Mouse (Mus musculus): Measurements from ENCODE around the gene Dtx3l. TPM values are rescaled to one million over a fixed set of nuclear protein-coding genes. Genes with fewer than 3 reads are reported as not detected.
"Not testable (repeated sequence)": the region's sequence is repeated elsewhere in the genome, so short reads cannot be mapped to it uniquely, and the experiment has no call there.

Gene Dtx3l
- 2.3 and 2.8 TPM in 2 replicates for polyA plus RNA-seq (2012)

DNA sequence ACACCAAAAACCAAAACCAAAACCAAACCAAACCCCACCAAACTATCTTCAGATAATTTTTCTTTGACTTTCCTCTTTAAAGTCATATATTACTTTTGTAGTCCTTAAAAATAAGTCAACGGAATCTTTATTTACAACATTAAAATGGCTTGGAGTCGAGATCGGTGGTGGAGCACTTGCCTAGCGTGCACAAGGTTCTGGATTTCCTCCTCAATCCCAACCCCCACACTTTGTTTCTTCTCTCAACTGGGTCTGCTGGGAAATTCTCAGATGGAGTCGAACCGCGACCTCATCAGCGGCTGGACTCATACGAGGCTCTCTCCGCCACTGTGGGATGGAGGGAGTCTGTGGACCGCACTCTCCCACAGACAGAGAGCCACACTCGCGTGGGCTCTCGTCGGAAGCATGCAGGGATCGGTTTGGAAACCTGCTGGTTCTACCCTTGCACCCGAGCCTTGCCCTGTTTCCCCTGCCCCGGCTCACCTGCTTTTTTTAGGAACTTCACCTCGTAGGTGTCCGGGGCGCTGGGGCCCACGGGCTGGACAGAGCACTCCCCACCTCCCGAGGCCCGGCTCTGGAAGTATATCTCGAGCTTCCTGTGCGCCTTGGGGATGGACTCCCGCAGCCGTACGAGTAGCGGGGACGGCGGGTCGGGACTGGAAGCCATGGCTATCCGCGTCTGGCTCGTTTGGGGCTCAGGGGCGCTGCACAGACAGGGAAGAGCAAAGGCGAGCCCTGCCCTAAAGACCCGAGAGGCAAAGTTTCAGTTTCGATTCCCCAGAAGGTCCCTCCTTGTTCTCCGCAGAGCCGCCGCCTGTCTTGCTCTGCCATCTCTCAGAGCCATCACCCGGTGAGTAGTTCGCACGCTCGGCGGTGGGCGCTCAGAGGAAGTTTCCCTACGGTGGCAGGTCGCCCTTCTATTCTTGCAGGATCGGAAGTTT, at the start of gene Dtx3l, which contains the start of gene Parp9:
Gene Dtx3l (minus strand): TSS at position 941 of the 941 bp plus-strand sequence.
Gene Parp9 (plus strand): TSS at position 260 of the 941 bp plus-strand sequence.
- no peak for TF ChIP-seq GATA1 (IDR thresholded peaks at IDR 0.05; ENCODE audit: low read length)

DNA sequence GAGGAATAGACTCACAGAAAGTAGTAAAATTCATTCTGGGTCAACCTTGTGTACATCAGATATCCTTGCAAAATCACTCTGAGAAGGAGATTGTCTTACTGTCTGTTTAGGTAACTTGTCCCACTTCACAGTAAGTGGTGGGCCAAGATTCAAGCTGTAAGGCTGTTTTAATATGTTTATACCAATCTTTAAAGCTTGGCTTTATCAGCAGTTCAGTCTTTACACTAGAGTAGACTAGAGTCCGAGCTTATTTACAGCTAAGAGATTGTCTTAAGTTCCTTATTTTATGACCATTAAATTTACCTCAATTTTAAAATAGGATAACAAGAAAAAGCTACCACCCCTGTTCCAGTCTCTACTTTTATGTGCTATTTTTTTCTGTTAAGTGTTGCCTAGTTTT, 49.0 kb upstream of the Dtx3l start:
- TF ChIP-seq GATA1 (IDR thresholded peaks at IDR 0.05; ENCODE audit: low read length): no peak

DNA sequence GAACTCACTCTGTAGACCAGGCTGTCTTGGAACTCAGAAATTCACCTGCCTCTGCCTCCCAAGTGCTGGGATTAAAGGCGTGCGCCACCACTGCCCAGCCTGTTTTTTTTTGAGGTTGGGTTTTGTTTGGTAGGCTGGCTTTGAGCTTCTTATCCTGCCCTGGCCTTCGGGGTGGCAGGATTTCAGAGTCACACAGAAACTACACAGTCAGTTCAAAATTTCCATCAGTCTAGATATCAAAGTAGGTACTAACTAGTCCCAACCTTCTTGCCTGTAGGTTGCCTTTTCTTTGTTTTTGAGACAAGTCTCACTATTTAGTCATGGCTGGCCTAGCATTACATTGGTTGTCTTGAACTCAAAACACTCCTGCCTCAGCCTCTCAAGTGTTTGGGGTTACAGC, 45.5 kb upstream of the Dtx3l start:
- no peak for TF ChIP-seq GATA1 (IDR thresholded peaks at IDR 0.05; ENCODE audit: low read length)

DNA sequence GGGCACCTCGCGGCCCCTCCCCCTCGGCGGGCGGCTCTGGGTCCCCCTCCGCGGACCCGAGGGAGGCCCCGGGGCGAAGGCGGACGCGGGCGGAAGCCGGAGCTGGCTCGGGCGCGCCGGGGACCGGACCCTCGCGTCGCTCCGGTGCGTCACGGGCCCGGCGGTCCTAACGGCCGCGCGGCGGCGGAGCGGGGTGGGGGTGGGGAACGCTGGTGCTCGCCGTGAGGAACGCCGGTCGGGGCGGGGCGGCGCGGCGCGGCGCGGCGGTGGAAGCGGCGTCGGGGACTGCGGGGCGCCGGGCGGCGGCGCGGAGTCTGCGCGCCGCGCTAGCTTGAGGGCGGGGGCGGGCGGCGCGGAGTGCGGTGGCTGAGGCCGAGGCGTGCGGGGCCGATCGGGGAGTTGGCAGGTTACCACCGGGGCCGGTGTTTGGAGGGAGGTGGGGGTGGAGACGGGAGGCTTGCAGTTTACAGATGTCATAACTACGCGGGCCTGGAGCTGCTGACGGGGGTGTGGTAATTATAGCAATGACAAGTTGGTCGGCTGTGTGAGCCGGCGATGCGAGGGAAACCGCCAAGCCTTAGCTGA, 44.7 kb upstream of the Dtx3l start:
- TF ChIP-seq GATA1 (IDR thresholded peaks at IDR 0.05; ENCODE audit: low read length): no peak

DNA sequence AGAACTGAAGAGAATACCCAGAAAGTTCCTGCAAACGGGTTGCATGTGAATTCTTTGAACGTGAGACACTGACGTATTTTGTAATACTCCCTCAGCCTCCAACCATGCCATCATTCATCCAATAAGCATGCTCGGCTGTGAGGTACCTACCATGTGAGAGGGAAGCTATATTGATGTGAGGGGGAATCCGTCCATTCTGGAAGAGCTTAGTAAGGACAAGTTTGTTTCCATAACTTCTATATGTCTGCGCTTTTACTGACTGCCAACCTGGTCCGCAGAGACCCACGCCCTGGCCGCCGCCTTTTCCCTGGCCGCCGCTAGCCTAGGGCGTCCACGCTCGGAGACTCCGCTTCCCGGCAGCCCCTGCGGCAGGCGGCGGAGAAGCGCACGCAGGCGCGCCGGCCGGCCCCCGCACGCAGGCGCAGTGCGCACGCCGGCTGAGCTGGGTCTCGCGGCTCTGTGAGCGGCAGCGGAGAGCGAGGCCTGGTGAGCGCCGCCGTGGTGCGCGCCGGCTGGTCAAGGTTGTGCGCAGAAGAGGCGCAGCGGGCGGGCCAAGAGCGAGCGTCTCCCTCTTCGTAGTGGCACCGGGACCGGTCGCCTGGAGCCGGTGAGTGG, 44.1 kb upstream of the Dtx3l start:
- no peak for TF ChIP-seq GATA1 (IDR thresholded peaks at IDR 0.05; ENCODE audit: low read length)

DNA sequence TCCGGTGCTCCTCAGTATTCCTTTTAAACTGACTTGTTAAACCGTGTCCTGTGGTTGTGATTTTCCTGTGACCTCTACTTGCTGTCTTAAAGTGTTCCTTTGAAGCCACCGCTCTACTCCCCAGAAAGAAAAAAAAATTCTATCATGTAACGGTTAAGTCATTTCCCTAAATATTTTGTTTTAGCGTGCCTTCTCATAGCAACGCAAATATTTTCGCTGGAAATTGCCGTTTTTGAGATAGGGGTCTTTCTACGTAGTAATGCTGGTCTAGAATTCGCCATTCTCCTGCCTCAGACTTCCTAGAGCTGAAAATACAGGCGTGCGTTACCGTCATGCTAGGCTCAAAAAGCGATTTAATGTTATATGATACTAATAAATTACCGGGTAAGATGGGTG, 43.6 kb upstream of the Dtx3l start:
- TF ChIP-seq GATA1 (IDR thresholded peaks at IDR 0.05; ENCODE audit: low read length): no peak

DNA sequence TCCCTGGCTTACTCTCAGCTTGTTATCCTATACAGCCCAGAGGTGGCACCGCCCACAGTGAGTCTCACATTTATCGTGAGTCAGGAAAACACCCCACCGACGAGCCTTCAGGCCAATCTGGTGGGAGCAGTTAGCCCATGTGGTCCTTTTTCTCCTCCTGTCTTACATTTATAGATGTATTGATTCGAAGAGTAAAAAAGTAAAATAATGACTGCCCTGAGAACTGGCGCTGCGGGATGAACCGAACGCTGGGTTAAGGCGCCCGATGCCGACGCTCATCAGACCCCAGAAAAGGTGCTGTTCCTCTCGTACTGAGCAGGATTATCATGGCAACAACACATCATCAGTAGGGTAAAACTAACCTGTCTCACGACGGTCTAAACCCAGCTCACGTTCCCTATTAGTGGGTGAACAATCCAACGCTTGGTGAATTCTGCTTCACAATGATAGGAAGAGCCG, 42.4 kb upstream of the Dtx3l start:
- TF ChIP-seq GATA1 (IDR thresholded peaks at IDR 0.05; ENCODE audit: low read length): no peak

DNA sequence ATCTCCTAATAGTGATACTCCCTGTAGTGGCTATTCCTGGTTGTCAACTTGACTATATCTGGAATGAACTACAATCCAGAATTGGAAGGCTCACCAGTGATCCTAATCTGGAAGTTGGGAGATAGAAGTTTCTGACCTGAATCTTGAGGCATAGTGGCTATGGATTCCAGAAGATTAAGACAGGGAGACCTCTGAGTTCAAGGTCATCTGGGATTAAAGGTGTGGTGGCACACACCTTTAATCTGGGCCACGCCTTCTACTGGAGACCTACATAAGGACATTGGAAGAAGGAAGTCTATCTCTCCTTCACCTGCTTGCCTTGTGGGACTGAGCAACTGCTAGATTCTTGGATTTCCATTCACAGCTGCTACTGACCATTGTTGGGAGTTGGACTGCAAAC, 39.5 kb upstream of the Dtx3l start, which contains the start of gene Kpna1:
Gene Kpna1 (plus strand): TSS at position 301 of the 400 bp plus-strand sequence.
- TF ChIP-seq GATA1 (IDR thresholded peaks at IDR 0.05; ENCODE audit: low read length): not testable (repeated sequence)

DNA sequence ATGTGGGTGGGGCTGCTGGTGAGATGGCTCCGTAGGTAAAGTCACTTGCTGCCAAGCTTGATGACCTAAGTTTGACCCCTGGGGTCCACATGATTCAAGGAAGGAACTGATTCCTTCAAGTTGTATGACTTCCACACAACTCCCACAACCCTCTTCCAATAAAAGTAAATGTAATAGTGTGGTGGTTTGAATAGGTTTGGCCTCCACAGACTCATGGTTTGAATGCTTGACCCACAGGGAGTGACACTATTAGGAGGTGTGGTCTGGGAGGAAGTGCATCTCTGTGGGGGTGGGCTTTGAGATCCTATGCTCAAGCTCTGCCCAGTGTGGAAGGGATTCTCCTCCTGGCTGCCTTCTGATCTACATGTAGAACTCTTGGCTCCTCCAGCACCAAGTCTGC, 35.1 kb upstream of the Dtx3l start:
- TF ChIP-seq GATA1 (IDR thresholded peaks at IDR 0.05; ENCODE audit: low read length): no peak

DNA sequence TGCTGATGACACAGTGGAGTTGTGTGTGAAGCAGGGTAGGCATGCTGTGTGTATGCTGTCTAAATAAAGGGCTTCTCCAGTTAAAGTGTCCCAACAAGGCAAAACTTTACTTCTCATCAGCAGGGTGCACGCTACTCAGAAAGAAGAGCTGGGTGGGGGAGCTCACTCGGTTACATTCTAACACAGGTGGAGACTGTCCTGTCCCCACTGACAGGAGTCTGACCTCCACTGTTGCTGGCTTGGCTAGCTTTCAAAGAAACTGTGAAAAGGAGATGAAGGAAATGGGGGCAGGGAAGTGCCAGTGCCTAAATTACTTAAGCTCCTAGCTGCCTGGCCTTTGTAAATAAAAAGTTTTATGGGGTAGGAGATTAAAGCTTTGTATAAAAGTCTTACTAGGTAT, 29.2 kb upstream of the Dtx3l start:
- TF ChIP-seq GATA1 (IDR thresholded peaks at IDR 0.05; ENCODE audit: low read length): no peak

DNA sequence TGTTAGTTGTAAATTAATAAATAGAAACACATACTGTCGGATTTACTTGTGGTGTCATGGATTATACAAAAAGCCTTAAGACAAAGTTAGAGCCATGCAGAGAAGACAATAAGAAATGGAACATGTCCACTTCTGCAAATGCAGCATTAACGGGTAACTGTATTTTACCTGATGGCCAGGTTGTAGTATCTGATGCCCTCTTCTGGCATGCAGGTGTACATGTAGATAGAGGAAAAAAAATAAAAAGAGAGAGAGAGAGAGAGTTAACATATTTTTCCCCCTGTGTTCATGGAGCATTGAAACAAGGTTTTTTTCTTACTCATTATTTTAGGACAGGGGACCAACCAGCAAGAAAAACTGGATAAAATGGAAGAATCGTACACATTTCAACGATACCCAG, 28.4 kb upstream of the Dtx3l start:
- TF ChIP-seq GATA1 (IDR thresholded peaks at IDR 0.05; ENCODE audit: low read length): no peak

DNA sequence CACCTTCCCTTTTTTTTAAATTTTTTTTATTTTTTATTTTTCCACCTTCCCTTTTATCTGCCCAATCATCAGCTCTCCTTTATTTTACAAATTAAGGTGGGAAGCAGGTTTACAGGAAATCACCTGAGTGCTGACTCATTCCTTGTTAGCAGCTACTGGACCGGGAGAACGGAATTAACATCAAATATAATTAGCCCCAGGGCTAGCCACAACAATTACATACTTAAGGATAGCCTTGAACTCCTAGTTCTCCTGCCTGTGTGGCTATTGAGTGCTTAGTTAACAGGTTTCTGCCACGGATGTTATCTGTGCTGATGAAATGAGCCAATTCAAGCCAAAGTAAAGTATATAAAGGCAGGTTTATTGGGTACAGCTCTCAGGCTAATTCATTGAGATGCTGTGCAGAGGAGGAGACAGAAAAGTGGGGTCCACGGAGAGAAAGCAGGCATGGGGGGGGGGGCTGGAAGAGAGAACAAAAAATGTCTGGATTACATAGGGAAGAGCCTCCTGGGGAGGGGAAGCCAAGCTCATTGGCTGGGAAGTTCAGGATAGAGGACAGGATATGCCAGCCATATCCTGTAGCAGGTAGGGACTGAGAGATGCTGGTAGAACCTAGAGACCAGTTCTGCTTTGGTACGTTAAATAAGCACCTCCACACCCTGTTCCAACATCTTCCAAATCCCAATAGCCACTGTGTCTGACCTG, 27.6 kb upstream of the Dtx3l start:
- TF ChIP-seq GATA1 (IDR thresholded peaks at IDR 0.05; ENCODE audit: low read length): no peak

DNA sequence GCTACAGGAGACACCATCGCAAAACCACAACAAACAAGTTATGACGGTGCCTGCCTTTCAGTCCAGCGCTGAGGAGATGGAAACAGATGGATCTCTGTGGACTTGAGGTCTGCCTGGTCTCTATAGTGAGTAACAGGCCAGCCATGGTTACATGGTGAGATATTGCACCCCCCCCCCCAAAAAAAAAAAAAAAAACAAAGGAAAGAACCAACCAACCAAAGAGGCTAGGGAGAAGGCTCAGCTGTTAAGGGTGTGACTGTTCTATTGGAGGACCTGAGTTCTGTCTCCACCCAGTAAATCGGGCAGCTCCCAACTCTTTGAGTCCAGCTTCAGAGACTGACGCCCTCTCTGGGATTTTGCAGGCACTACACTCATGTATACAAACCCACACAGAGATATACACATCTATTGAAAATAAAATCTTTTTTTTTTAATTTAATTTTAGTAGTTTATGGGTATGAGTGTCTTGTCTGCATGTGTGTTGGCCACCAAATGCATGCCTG, 13.7 kb upstream of the Dtx3l start:
- TF ChIP-seq GATA1 (IDR thresholded peaks at IDR 0.05; ENCODE audit: low read length): no peak

DNA sequence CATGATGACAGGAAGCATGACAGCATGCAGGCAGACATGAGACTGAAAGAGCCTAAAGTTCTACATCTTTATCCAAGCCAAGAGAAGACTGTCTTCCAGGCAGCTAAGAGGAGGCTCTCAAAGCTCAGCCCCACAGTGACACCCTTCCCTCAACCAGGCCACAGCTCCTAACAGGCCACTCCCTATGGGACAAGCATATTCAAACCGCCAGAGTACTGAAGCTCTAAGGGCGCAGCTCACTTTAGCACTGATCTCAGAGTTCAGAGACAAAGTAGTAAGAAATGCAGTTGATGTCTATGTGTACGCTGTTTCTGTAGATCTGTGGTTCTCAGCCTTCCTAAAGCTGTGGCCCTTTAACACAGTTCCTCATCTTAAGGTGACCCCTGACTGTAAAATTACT, 12.3 kb upstream of the Dtx3l start:
- TF ChIP-seq GATA1 (IDR thresholded peaks at IDR 0.05; ENCODE audit: low read length): no peak

DNA sequence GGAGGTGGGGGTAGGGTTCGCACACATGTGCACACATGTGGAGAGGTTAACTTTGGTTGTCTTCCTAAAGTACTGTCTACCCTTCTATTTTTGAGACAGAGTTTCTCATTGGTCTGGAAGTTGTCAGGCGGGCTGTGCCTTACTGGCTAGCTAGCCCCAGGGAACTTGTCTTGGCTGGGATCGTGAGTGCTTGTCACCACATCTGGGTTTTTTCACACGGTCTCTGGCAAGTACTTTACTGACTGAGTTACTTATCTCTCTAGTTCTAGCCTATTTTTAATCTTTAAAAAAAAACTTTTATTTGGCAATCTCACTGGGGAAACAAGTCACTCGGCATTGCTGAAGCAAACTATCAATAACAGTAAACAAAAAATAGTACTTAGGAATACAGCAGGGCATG, 10.3 kb upstream of the Dtx3l start:
- no peak for TF ChIP-seq GATA1 (IDR thresholded peaks at IDR 0.05; ENCODE audit: low read length)

Measured in G1E-ER4 (cell line).